Mouse (Mus musculus): ENCODE measurements around the gene Cfap126.

The Cfap126 gene

DNA sequence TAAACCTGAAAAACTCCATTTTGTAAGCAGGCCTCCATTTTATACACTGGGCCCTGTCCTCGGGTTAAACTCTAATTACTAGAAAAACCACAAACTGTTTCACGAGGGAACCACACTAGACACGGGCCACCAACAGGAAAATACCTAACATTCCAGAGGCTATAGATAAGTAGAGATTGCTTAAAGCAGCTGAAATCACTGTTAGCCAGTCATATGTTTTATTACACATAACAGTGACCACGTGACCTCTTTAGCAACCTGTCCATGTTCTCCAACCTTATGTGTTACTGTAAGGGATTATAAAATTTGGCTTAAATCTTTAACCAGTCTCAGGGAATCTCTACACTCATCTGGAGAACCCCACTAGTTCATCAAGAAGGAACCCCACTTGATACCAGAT lies 19.3 kb upstream of the Cfap126 start:
- no peak for DNase-seq (ENCODE audit: low spot score in 2 of 2)

GRCm38 (mm10) chr1:171096110-171096964 lies 17.4 kb upstream of the Cfap126 start:
- DNase-seq (ENCODE audit: low spot score in 2 of 2): no peak

DNA sequence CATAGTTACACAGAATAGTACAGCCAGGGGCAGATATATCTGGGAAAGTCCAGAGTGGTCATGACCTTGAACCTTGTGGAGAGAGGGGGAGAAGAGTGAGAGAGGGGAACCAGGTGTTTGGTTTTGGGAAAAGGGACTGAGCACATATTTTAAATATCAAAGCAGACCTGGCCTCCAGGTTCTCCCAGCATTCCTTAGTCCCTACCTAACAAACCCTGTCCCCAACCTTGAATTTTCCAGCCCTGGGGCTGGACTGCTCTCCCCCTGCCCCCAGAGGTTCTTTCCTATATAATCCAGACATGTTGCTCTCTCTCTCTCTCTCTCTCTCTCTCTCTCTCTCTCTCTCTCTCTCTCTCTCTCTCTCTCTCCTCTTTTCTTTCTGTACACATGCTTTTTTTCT lies 16.6 kb upstream of the Cfap126 start:
- DNase-seq (ENCODE audit: low spot score in 2 of 2): no peak

- DNase-seq (ENCODE audit: low spot score in 2 of 2): no peak
These were observed 16.1 kb upstream of the Cfap126 start for GRCm38 (mm10) chr1:171097612-171098011.

GRCm38 (mm10) chr1:171101033-171101432 lies 12.7 kb upstream of the Cfap126 start:
- peak in 1 of 2 experiments; percentile 42 for DNase-seq (ENCODE audit: low spot score in 2 of 2)

- DNase-seq (ENCODE audit: low spot score in 2 of 2): peak; percentile 90 to 91
These were observed 11.8 kb upstream of the Cfap126 start for GRCm38 (mm10) chr1:171101733-171102546.

- peak; percentile 92 to 93 for DNase-seq (ENCODE audit: low spot score in 2 of 2)
These were observed 11.1 kb upstream of the Cfap126 start for GRCm38 (mm10) chr1:171102547-171103177.

GRCm38 (mm10) chr1:171103179-171103840 lies 10.4 kb upstream of the Cfap126 start:
- DNase-seq (ENCODE audit: low spot score in 2 of 2): peak; percentile 73 to 75

DNA sequence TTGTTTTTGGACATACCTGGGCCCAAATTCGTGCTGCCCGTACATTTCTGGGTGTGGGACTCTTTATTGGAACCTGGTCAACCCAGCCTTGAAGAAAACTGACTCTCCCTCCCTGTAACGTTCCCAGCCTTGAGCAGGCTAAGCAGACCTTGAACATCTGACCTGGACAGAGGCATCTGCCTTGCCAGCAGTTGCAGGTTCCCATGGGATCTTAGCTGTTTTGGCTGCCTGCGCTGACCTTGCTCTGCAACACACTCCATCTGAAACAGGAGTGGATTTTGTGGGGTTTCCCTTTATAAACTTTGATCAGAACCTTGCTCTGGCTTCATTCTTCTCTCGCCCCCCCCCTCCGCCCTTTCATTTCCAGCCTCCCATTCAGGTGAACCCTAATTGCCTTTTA lies 8.5 kb upstream of the Cfap126 start:
- no peak for DNase-seq (ENCODE audit: low spot score in 2 of 2)

GRCm38 (mm10) chr1:171109620-171110019 lies 4.1 kb upstream of the Cfap126 start:
- DNase-seq (ENCODE audit: low spot score in 2 of 2): no peak

DNA sequence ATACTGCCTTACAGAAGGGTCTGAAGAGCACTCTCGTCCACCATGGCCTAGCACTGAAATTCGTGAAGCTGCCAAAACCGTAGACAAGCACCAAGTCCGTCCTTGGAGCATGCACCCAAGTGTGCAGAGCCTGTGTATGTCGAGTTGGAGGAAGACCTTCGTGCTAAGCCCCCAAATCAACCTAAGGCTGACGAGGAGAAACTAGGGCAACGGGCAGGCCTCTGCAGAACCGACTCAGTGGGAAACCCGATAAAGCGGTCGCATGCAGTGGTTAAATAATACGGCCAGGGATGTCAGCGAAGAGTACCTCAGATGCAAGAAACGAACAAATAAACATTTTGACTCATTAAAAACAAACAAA lies 3.1 kb upstream of the Cfap126 start:
- DNase-seq (ENCODE audit: low spot score in 2 of 2): peak in 1 of 2 experiments; percentile 47

- DNase-seq (ENCODE audit: low spot score in 2 of 2): peak; percentile 95 to 96
These were observed 2.5 kb upstream of the Cfap126 start for GRCm38 (mm10) chr1:171111020-171111780.

GRCm38 (mm10) chr1:171111781-171112575 lies 1.7 kb upstream of the Cfap126 start:
- DNase-seq (ENCODE audit: low spot score in 2 of 2): peak; percentile 61

- no peak for DNase-seq (ENCODE audit: low spot score in 2 of 2)
These were observed 732 bp upstream of the Cfap126 start for GRCm38 (mm10) chr1:171112986-171113385.

DNA sequence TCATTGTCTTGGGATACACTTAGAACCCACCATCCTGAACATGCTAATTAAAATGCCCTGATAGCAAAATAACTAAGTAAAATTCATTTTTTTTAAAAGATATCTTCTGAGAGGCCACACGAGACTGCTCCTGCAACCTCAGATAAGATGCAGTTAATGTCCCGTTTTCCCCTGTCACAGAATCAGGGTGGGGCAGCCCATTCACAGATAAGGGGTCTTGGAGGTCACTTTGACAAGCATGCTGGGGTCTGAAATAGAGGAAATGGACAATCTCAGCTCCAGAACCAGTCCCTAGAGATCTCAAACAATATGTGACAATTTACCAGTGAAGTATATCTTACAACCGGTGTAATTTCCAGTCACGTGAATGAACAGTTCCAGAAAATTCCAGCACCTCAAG lies 2.6 kb downstream of the Cfap126 start:
- no peak for DNase-seq (ENCODE audit: low spot score in 2 of 2)

DNA sequence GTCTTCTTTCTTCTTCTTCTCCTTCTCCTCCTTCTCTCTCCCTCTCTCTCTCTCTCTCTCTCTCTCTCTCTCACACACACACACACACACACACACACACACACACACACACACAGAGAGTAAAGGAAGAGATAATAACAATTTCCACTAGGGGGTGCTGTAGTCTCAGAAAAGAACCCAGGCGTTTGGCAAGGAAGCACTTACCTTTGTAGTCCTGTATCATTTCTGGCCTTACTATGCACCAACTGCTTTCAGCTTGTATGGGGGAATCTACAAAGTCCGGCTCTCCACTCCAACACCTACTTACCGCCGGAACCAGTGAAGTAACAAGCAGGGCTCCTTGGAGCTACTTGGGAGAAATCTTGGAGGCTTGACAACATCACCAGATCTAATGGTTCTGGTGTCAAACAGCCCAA lies 4.6 kb downstream of the Cfap126 start:
- DNase-seq (ENCODE audit: low spot score in 2 of 2): peak; percentile 61

GRCm38 (mm10) chr1:171118996-171119395 lies 5.3 kb downstream of the Cfap126 start:
- no peak for DNase-seq (ENCODE audit: low spot score in 2 of 2)

- no peak for DNase-seq (ENCODE audit: low spot score in 2 of 2)
These were observed 5.7 kb downstream of the Cfap126 start for GRCm38 (mm10) chr1:171119405-171119804.

DNA sequence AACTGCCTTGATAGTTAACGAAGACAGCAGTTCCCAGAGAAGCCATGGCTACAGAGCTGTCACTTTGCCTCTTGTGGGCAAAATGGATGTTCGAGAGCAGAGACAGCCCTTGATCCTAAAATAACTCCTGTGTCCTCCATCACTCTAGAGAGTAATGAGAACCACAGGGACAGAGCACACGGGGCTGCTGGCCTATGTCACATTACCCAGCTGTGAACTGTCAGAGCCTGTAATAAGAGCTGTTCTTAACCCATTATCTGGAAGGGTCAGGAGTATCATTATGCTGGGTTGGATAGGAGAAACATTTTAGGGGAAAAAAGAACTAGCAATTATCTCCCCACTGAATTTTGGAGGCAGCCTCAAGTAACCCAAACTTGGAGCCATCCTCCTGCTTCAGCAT lies 7.2 kb downstream of the Cfap126 start:
- no peak for DNase-seq (ENCODE audit: low spot score in 2 of 2)

DNA sequence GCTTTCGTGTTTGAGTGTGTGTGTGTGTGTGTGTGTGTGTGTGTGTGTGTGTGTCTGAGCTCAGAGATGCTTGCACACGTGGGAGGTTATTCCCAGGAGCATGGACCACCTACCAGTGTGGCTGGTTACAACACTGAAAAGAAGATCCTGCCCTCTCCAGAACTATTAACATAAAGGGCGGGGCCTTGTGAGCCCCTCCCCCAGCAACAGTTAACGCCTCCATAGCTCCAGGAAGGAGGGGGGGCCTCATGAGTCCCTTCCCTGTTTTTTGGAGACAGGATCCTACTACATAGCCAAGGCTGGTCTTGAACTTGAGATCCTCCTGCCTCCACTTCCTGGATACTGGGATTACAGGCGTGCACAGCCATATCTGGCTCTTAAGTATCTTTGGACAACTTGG lies 8.1 kb downstream of the Cfap126 start:
- DNase-seq (ENCODE audit: low spot score in 2 of 2): no peak
